Mouse (Mus musculus): ENCODE measurements around the gene Sctr.

DNA sequence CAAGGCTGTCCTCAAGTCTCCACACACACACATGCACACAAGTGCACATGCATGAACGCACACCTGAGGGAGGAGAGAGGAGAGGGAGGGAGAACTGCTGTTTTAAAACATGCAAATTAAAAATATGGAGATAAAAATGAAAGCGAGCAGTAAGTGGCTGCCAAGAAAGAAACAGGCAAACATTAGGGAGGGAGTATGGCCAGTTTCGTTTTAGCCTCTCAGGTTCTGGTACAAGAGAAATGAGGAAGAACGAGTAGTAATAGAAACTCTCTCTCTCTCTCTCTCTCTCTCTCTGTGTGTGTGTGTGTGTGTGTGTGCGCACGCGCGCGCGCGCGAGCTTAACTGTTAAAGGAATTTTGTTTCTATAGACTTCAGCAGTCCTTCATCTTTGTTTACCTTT lies 12.7 kb downstream of the Sctr start:
- TF ChIP-seq CTCF (IDR thresholded peaks at IDR 0.05; ENCODE audit: low read depth) (no peak), EP300 (IDR thresholded peaks at IDR 0.05; ENCODE audit: low read depth) (no peak)

Data from liver, embryonic 14.5 days (tissue).